Mouse (Mus musculus) kidney, postnatal 14 days (tissue): ENCODE results near the gene 1700028K03Rik.

ENCODE experiments used
- DNase-seq: peaks from one replicate; pipeline ENCODE4 v3.0.0; 2022; ENCODE audit warnings: mixed read lengths

1700028K03Rik gene

GRCm38 (mm10) chr5:107547955-107548354, 13.4 kb downstream of the 1700028K03Rik start:
- no peak for DNase-seq

GRCm38 (mm10) chr5:107548444-107548843, 13.9 kb downstream of the 1700028K03Rik start:
- no peak for DNase-seq

GRCm38 (mm10) chr5:107554336-107554735, 19.8 kb downstream of the 1700028K03Rik start:
- DNase-seq: no peak

GRCm38 (mm10) chr5:107556969-107557368, 22.5 kb downstream of the 1700028K03Rik start:
- DNase-seq: no peak

- DNase-seq: no peak
Observed at GRCm38 (mm10) chr5:107569148-107569547, 34.6 kb downstream of the 1700028K03Rik start.

- DNase-seq: peak; percentile 92
Observed at GRCm38 (mm10) chr5:107597301-107598077, 63.0 kb downstream of the 1700028K03Rik start, which contains the start of the genes Rpap2 and Glmn. Rpap2 (plus strand) TSS chr5:107597373. Glmn (minus strand) TSS chr5:107597888.

GRCm38 (mm10) chr5:107598380-107598779, 63.9 kb downstream of the 1700028K03Rik start:
- DNase-seq: no peak
